Mouse (Mus musculus): ENCODE data around the gene Mrps7. TPM values are rescaled to one million over a fixed set of nuclear protein-coding genes. Genes with fewer than 3 reads are reported as not detected.

The Mrps7 gene
- polyA plus RNA-seq, 1 experiment from 2014 or later = 111 TPM

- 79% methylated on average over 4 of the region's 4 CpGs for WGBS
- DNase-seq (ENCODE audit: low spot score) = no peak
- Histone ChIP-seq H3K9ac (ENCODE audit: low read length) (no peak overlapping the region), H3K27me3 (ENCODE audit: control insufficient read depth, insufficient read depth, low read length) (no peaks in the 10 kb centered on the region), H3K36me3 (ENCODE audit: control insufficient read depth, insufficient read depth, low read length) (no peaks in the 10 kb centered on the region), H3K27ac (replicated peaks; ENCODE audit: low read depth, low read length) (no peak overlapping the region), H3K4me2 (ENCODE audit: low read depth, severe bottlenecking) (no peak overlapping the region), H3K4me3 (ENCODE audit: low read depth, low read length) (no peak overlapping the region), H3K4me1 (ENCODE audit: control insufficient read depth, insufficient read depth, low read length) (no peaks in the 10 kb centered on the region), H3K9me3 (ENCODE audit: control insufficient read depth, low read length) (no peaks in the 10 kb centered on the region)
- ATAC-seq (ENCODE audit: insufficient number of reproducible peaks, low FRiP score, low TSS enrichment, low read depth) = no peak
Measured at GRCm38 (mm10) chr11:115634109-115634508, 30.4 kb downstream of the Mrps7 start.

- Histone ChIP-seq H3K9ac (ENCODE audit: low read length) (no peak overlapping the region), H3K27ac (replicated peaks; ENCODE audit: low read depth, low read length) (no peak overlapping the region), H3K4me2 (ENCODE audit: low read depth, severe bottlenecking) (no peak overlapping the region), H3K9me3 (ENCODE audit: control insufficient read depth, low read length) (no peaks in the 10 kb centered on the region), H3K4me1 (ENCODE audit: control insufficient read depth, insufficient read depth, low read length) (no peaks in the 10 kb centered on the region), H3K27me3 (ENCODE audit: control insufficient read depth, insufficient read depth, low read length) (no peaks in the 10 kb centered on the region), H3K36me3 (ENCODE audit: control insufficient read depth, insufficient read depth, low read length) (no peaks in the 10 kb centered on the region), H3K4me3 (ENCODE audit: low read depth, low read length) (no peak overlapping the region)
- DNase-seq (ENCODE audit: low spot score) (no peak), ATAC-seq (ENCODE audit: insufficient number of reproducible peaks, low FRiP score, low TSS enrichment, low read depth) (no peak)
- WGBS = 83% methylated on average over 8 of the region's 8 CpGs
Measured at GRCm38 (mm10) chr11:115635041-115635440, 31.3 kb downstream of the Mrps7 start.

- H3K36me3 ChIP-seq (ENCODE audit: control insufficient read depth, insufficient read depth, low read length) = no peaks in the 10 kb centered on the region
- H3K4me1 ChIP-seq (ENCODE audit: control insufficient read depth, insufficient read depth, low read length) = no peaks in the 10 kb centered on the region
- no peak overlapping the region for H3K27ac ChIP-seq (replicated peaks; ENCODE audit: low read depth, low read length)
- H3K9me3 ChIP-seq (ENCODE audit: control insufficient read depth, low read length) = no peaks in the 10 kb centered on the region
- no peaks in the 10 kb centered on the region for H3K27me3 ChIP-seq (ENCODE audit: control insufficient read depth, insufficient read depth, low read length)
- ATAC-seq (ENCODE audit: insufficient number of reproducible peaks, low FRiP score, low TSS enrichment, low read depth) = no peak
- H3K9ac ChIP-seq (ENCODE audit: low read length) = no peak overlapping the region
- no peak overlapping the region for H3K4me2 ChIP-seq (ENCODE audit: low read depth, severe bottlenecking)
- H3K4me3 ChIP-seq (ENCODE audit: low read depth, low read length) = no peak overlapping the region
- 72% methylated on average over 8 of the region's 8 CpGs for WGBS
- DNase-seq (ENCODE audit: low spot score) = no peak
Measured at GRCm38 (mm10) chr11:115635484-115635883, 31.8 kb downstream of the Mrps7 start.

- H3K4me2 ChIP-seq (ENCODE audit: low read depth, severe bottlenecking) = no peak overlapping the region
- WGBS = 76% methylated on average over 3 of the region's 3 CpGs
Measured at GRCm38 (mm10) chr11:115636960-115637359, 33.2 kb downstream of the Mrps7 start.

GRCm38 (mm10) chr11:115638498-115639409 is 35.0 kb downstream of the Mrps7 start:
- no peak overlapping the region for H3K4me2 ChIP-seq (ENCODE audit: low read depth, severe bottlenecking)
- DNase-seq (ENCODE audit: low spot score) (no peak), ATAC-seq (ENCODE audit: insufficient number of reproducible peaks, low FRiP score, low TSS enrichment, low read depth) (no peak)
- H3K9ac ChIP-seq (ENCODE audit: low read length) = no peak overlapping the region
- no peak overlapping the region for H3K4me3 ChIP-seq (ENCODE audit: low read depth, low read length)
- no peaks in the 10 kb centered on the region for H3K27me3 ChIP-seq (ENCODE audit: control insufficient read depth, insufficient read depth, low read length)
- no peaks in the 10 kb centered on the region for H3K9me3 ChIP-seq (ENCODE audit: control insufficient read depth, low read length)
- no peaks in the 10 kb centered on the region for H3K4me1 ChIP-seq (ENCODE audit: control insufficient read depth, insufficient read depth, low read length)
- no peak overlapping the region for H3K27ac ChIP-seq (replicated peaks; ENCODE audit: low read depth, low read length)
- no peaks in the 10 kb centered on the region for H3K36me3 ChIP-seq (ENCODE audit: control insufficient read depth, insufficient read depth, low read length)
- WGBS = 75% methylated on average over 5 of the region's 5 CpGs

More at GRCm38 (mm10) chr11:115636960-115637359, 33.2 kb downstream of the Mrps7 start:
- Histone ChIP-seq H3K27me3 (ENCODE audit: control insufficient read depth, insufficient read depth, low read length) (no peaks in the 10 kb centered on the region), H3K36me3 (ENCODE audit: control insufficient read depth, insufficient read depth, low read length) (no peaks in the 10 kb centered on the region), H3K27ac (replicated peaks; ENCODE audit: low read depth, low read length) (no peak overlapping the region), H3K9me3 (ENCODE audit: control insufficient read depth, low read length) (no peaks in the 10 kb centered on the region), H3K9ac (ENCODE audit: low read length) (no peak overlapping the region), H3K4me1 (ENCODE audit: control insufficient read depth, insufficient read depth, low read length) (no peaks in the 10 kb centered on the region), H3K4me3 (ENCODE audit: low read depth, low read length) (no peak overlapping the region)
- DNase-seq (ENCODE audit: low spot score) = no peak
- no peak for ATAC-seq (ENCODE audit: insufficient number of reproducible peaks, low FRiP score, low TSS enrichment, low read depth)

GRCm38 (mm10) chr11:115639540-115639939 is 35.8 kb downstream of the Mrps7 start:
- Histone ChIP-seq H3K27ac (replicated peaks; ENCODE audit: low read depth, low read length) (no peak overlapping the region), H3K36me3 (ENCODE audit: control insufficient read depth, insufficient read depth, low read length) (no peaks in the 10 kb centered on the region; the same call in 1 of the 2 replicates), H3K4me1 (ENCODE audit: control insufficient read depth, insufficient read depth, low read length) (no peaks in the 10 kb centered on the region), H3K4me3 (ENCODE audit: low read depth, low read length) (no peak overlapping the region), H3K27me3 (ENCODE audit: control insufficient read depth, insufficient read depth, low read length) (no peaks in the 10 kb centered on the region), H3K4me2 (ENCODE audit: low read depth, severe bottlenecking) (no peak overlapping the region), H3K9ac (ENCODE audit: low read length) (no peak overlapping the region), H3K9me3 (ENCODE audit: control insufficient read depth, low read length) (no peaks in the 10 kb centered on the region)
- ATAC-seq (ENCODE audit: insufficient number of reproducible peaks, low FRiP score, low TSS enrichment, low read depth) (no peak), DNase-seq (ENCODE audit: low spot score) (no peak)
- WGBS = 82% methylated on average over 4 of the region's 4 CpGs

GRCm38 (mm10) chr11:115640311-115640828 is 36.6 kb downstream of the Mrps7 start:
- DNase-seq (ENCODE audit: low spot score) (no peak), ATAC-seq (ENCODE audit: insufficient number of reproducible peaks, low FRiP score, low TSS enrichment, low read depth) (no peak)
- WGBS = 89% methylated on average over 3 of the region's 4 CpGs
- Histone ChIP-seq H3K36me3 (ENCODE audit: control insufficient read depth, insufficient read depth, low read length) (no peaks in the 10 kb centered on the region; the same call in 1 of the 2 replicates), H3K9ac (ENCODE audit: low read length) (no peak overlapping the region), H3K4me2 (ENCODE audit: low read depth, severe bottlenecking) (no peak overlapping the region), H3K4me3 (ENCODE audit: low read depth, low read length) (no peak overlapping the region), H3K27ac (replicated peaks; ENCODE audit: low read depth, low read length) (no peak overlapping the region), H3K9me3 (ENCODE audit: control insufficient read depth, low read length) (no peaks in the 10 kb centered on the region), H3K27me3 (ENCODE audit: control insufficient read depth, insufficient read depth, low read length) (no peaks in the 10 kb centered on the region), H3K4me1 (ENCODE audit: control insufficient read depth, insufficient read depth, low read length) (no peaks in the 10 kb centered on the region)

- H3K27ac ChIP-seq (replicated peaks; ENCODE audit: low read depth, low read length) = no peak overlapping the region
- no peak overlapping the region for H3K4me2 ChIP-seq (ENCODE audit: low read depth, severe bottlenecking)
- H3K4me3 ChIP-seq (ENCODE audit: low read depth, low read length) = no peak overlapping the region
- WGBS = 62% methylated on average over 14 of the region's 14 CpGs
- ATAC-seq (ENCODE audit: insufficient number of reproducible peaks, low FRiP score, low TSS enrichment, low read depth) = no peak
- H3K36me3 ChIP-seq (ENCODE audit: control insufficient read depth, insufficient read depth, low read length) = no peaks in the 10 kb centered on the region; the same call in 1 of the 2 replicates
- no peak overlapping the region for H3K9ac ChIP-seq (ENCODE audit: low read length)
- no peaks in the 10 kb centered on the region for H3K4me1 ChIP-seq (ENCODE audit: control insufficient read depth, insufficient read depth, low read length)
- H3K9me3 ChIP-seq (ENCODE audit: control insufficient read depth, low read length) = no peaks in the 10 kb centered on the region
- H3K27me3 ChIP-seq (ENCODE audit: control insufficient read depth, insufficient read depth, low read length) = no peaks in the 10 kb centered on the region
- DNase-seq (ENCODE audit: low spot score) = no peak
Measured at GRCm38 (mm10) chr11:115640978-115641663, 37.4 kb downstream of the Mrps7 start.

Data from limb, embryonic 11.5 days (tissue).